Mouse (Mus musculus): ENCODE measurements around the gene Atp6v1g3. TPM values are rescaled to one million over a fixed set of nuclear protein-coding genes. Genes with fewer than 3 reads are reported as not detected.

Atp6v1g3 gene
- total and polyA plus RNA-seq, 3 experiments = not detected

- Histone ChIP-seq H3K9ac (ENCODE audit: control insufficient read depth, low read depth, low read length, poor library complexity, severe bottlenecking) (no peak overlapping the region), H3K9me3 (replicated peaks; ENCODE audit: insufficient read depth, low read length) (no peaks in the 10 kb centered on the region), H3K36me3 (ENCODE audit: control insufficient read depth in 1 of 2, insufficient read depth in 2 of 2, low read length in 2 of 2) (no peaks in the 10 kb centered on the region), H3K4me3 (ENCODE audit: control insufficient read depth in 1 of 2, insufficient read depth in 1 of 2, low read depth in 2 of 2, low read length in 2 of 2) (no peak overlapping the region), H3K79me2 (ENCODE audit: control insufficient read depth, insufficient read depth, low read length, poor library complexity) (no peaks in the 10 kb centered on the region), H3K27ac (ENCODE audit: control insufficient read depth, low read depth, low read length) (no peak overlapping the region), H3K4me1 (ENCODE audit: control insufficient read depth in 1 of 2, insufficient read depth in 2 of 2, low read length in 2 of 2) (no peaks in the 10 kb centered on the region), H3K27me3 (ENCODE audit: control insufficient read depth in 1 of 2, insufficient read depth in 2 of 2, low read length in 2 of 2) (no peaks in the 10 kb centered on the region)
- DNase-seq (ENCODE audit: low read depth, low spot score) = no peak
- no peak for TF ChIP-seq POLR2AphosphoS5 (IDR thresholded peaks at IDR 0.05; ENCODE audit: borderline replicate concordance, low read depth, low read length)
- no peak for TF ChIP-seq ELF1 (IDR thresholded peaks at IDR 0.05; ENCODE audit: low read depth, low read length)
Observed at GRCm38 (mm10) chr1:138331596-138331995, 58.1 kb downstream of the Atp6v1g3 start.

- H3K4me1 ChIP-seq (ENCODE audit: control insufficient read depth in 1 of 2, insufficient read depth in 2 of 2, low read length in 2 of 2) = no peaks in the 10 kb centered on the region
- no peak overlapping the region for H3K27ac ChIP-seq (ENCODE audit: control insufficient read depth, low read depth, low read length)
- no peaks in the 10 kb centered on the region for H3K27me3 ChIP-seq (ENCODE audit: control insufficient read depth in 1 of 2, insufficient read depth in 2 of 2, low read length in 2 of 2)
- TF ChIP-seq BHLHE40 (IDR thresholded peaks at IDR 0.05; ENCODE audit: borderline replicate concordance, low read depth, low read length) (no peak), MYC (IDR thresholded peaks at IDR 0.05; ENCODE audit: low read depth, low read length) (no peak)
- no peak overlapping the region for H3K9ac ChIP-seq (ENCODE audit: control insufficient read depth, low read depth, low read length, poor library complexity, severe bottlenecking)
- H3K79me2 ChIP-seq (ENCODE audit: control insufficient read depth, insufficient read depth, low read length, poor library complexity) = no peaks in the 10 kb centered on the region
- H3K9me3 ChIP-seq (replicated peaks; ENCODE audit: insufficient read depth, low read length) = no peaks in the 10 kb centered on the region
- no peaks in the 10 kb centered on the region for H3K36me3 ChIP-seq (ENCODE audit: control insufficient read depth in 1 of 2, insufficient read depth in 2 of 2, low read length in 2 of 2)
- H3K4me3 ChIP-seq (ENCODE audit: control insufficient read depth in 1 of 2, insufficient read depth in 1 of 2, low read depth in 2 of 2, low read length in 2 of 2) = no peak overlapping the region
- no peak for DNase-seq (ENCODE audit: low read depth, low spot score)
Observed at GRCm38 (mm10) chr1:138334701-138335100, 61.2 kb downstream of the Atp6v1g3 start.

GRCm38 (mm10) chr1:138337417-138337816 lies 63.9 kb downstream of the Atp6v1g3 start:
- Histone ChIP-seq H3K4me3 (ENCODE audit: control insufficient read depth in 1 of 2, insufficient read depth in 1 of 2, low read depth in 2 of 2, low read length in 2 of 2) (no peak overlapping the region), H3K27ac (ENCODE audit: control insufficient read depth, low read depth, low read length) (no peak overlapping the region), H3K9ac (ENCODE audit: control insufficient read depth, low read depth, low read length, poor library complexity, severe bottlenecking) (no peak overlapping the region), H3K4me1 (ENCODE audit: control insufficient read depth in 1 of 2, insufficient read depth in 2 of 2, low read length in 2 of 2) (no peaks in the 10 kb centered on the region), H3K27me3 (ENCODE audit: control insufficient read depth in 1 of 2, insufficient read depth in 2 of 2, low read length in 2 of 2) (no peaks in the 10 kb centered on the region), H3K9me3 (replicated peaks; ENCODE audit: insufficient read depth, low read length) (no peaks in the 10 kb centered on the region), H3K36me3 (ENCODE audit: control insufficient read depth in 1 of 2, insufficient read depth in 2 of 2, low read length in 2 of 2) (no peaks in the 10 kb centered on the region), H3K79me2 (ENCODE audit: control insufficient read depth, insufficient read depth, low read length, poor library complexity) (no peaks in the 10 kb centered on the region)
- no peak for TF ChIP-seq BHLHE40 (IDR thresholded peaks at IDR 0.05; ENCODE audit: borderline replicate concordance, low read depth, low read length)
- TF ChIP-seq CHD1 (IDR thresholded peaks at IDR 0.05; ENCODE audit: low read depth, low read length) = no peak
- TF ChIP-seq EP300 (IDR thresholded peaks at IDR 0.05; ENCODE audit: low read depth in 1 of 2, low read length in 2 of 2) = no peak
- TF ChIP-seq GABPA (IDR thresholded peaks at IDR 0.05; ENCODE audit: low read depth, low read length) = no peak
- TF ChIP-seq SIN3A (IDR thresholded peaks at IDR 0.05; ENCODE audit: low read length) = no peak
- TF ChIP-seq POLR2AphosphoS2 (IDR thresholded peaks at IDR 0.05; ENCODE audit: low read length) = no peak
- TF ChIP-seq MYC (IDR thresholded peaks at IDR 0.05; ENCODE audit: low read depth, low read length) = no peak
- no peak for TF ChIP-seq POLR2AphosphoS5 (IDR thresholded peaks at IDR 0.05; ENCODE audit: borderline replicate concordance, low read depth, low read length)
- TF ChIP-seq ELF1 (IDR thresholded peaks at IDR 0.05; ENCODE audit: low read depth, low read length) = no peak
- no peak for TF ChIP-seq MAFK (IDR thresholded peaks at IDR 0.05; ENCODE audit: borderline replicate concordance, low read depth, low read length)
- TF ChIP-seq USF1 (IDR thresholded peaks at IDR 0.05; ENCODE audit: low read depth, low read length) = no peak
- TF ChIP-seq SMC3 (IDR thresholded peaks at IDR 0.05; ENCODE audit: low read depth, low read length) = no peak
- no peak for DNase-seq (ENCODE audit: low read depth, low spot score)

Other genes with a start within 250 kb of the Atp6v1g3 start
- gene Ptprc, start 98.0 kb upstream of the Atp6v1g3 start, total RNA-seq (2012; rRNA removed) = 15.1 and 17.7 TPM in 2 replicates
- gene Ptprc, start 98.0 kb upstream of the Atp6v1g3 start, polyA plus RNA-seq (2012; ENCODE audit: insufficient read depth in 1 of 2, insufficient read length in 2 of 2, low read depth in 1 of 2, low replicate concordance in 2 of 2, missing spikeins in 1 of 2) = 10 to 100 TPM in 1 of 2 experiments, not detected in 1; 13.1 TPM

All from MEL (cell line).